Mouse (Mus musculus) layer of hippocampus, postnatal 14 days (tissue): Measurements from ENCODE around the gene Vamp8. TPM values are rescaled to one million over a fixed set of nuclear protein-coding genes. Genes with fewer than 3 reads are reported as not detected.

Experiments
- DNase-seq, 2 experiments: peaks; one replicate each; pipeline ENCODE4 v3.0.0; 2021 to 2022; ENCODE audit warnings: low spot score in 2 of 2, mixed read lengths in 1 of 2
- total RNA-seq, 2 experiments: library from RNA; stranded (reverse); gene quantifications; 2 replicates each; pipeline ENCODE4 v1.2.3; 2021

The Vamp8 gene
- total RNA-seq, 2 experiments from 2014 or later: 11.4 to 15.3 TPM

DNA sequence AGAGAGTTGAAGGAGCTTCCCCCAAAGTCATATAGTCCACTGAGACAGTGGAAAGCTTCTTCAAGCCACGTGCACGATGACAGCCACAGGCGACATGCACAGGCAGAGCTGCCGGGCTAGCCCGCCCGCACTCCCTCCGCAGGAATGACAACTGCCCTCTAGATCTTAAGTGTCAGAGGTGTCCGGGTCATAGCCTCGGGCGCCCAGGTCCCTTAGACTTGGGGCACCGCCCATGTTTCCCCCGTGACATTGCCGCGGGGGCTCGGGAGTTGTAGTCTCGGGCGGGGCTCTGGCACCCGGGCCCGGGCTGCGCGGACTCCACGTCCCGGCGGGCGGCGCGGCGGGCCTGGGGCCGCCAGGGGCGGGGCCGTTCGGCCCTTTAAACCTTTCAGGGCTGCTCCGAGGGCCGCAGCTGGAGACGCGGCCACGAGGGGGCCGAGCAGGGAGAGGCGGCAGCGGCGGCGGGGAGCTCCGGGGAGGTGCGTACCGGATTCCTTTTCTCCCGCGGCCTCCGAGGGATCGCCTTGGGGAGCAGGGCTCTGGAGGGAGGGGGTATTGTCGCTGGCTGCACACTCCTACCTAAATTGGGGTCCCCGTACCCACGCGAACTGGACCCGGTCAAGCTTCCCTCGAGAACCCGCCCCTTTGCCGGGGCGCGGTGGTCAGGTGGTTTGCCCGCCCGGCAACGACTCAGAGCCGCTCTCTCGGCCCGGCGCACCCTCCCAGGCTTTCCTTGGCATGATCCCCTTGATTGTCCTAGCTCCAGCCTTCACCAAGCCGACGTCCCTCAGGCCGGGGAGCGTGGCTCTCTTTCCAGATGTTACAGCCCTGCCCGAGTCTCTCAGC lies 35.2 kb downstream of the Vamp8 start, which contains the start of gene Tmem150a:
Gene Tmem150a, plus strand, starts transcription at position 382 of the 846 bp plus-strand sequence.
- peak; percentile 71 to 74 for DNase-seq

DNA sequence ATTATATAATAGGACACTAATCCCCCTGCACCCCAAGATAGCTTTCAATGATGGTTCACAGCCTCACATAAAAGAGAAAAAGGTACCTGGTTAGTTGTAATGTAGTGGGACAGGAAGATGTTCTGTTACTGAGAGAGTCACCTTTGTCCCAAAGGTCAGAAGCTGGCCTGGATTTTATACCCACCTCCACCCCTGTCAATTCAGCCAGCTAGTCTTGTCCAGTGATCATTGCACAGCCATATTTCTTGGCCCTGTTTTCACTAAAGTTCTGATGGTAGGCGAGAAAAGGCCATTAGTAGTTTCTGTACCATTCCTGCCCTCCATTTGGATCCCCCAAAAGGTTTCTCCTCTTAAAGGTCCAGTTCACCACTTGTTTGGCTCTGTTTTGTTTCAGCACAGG lies 36.5 kb downstream of the Vamp8 start:
- DNase-seq: no peak

DNA sequence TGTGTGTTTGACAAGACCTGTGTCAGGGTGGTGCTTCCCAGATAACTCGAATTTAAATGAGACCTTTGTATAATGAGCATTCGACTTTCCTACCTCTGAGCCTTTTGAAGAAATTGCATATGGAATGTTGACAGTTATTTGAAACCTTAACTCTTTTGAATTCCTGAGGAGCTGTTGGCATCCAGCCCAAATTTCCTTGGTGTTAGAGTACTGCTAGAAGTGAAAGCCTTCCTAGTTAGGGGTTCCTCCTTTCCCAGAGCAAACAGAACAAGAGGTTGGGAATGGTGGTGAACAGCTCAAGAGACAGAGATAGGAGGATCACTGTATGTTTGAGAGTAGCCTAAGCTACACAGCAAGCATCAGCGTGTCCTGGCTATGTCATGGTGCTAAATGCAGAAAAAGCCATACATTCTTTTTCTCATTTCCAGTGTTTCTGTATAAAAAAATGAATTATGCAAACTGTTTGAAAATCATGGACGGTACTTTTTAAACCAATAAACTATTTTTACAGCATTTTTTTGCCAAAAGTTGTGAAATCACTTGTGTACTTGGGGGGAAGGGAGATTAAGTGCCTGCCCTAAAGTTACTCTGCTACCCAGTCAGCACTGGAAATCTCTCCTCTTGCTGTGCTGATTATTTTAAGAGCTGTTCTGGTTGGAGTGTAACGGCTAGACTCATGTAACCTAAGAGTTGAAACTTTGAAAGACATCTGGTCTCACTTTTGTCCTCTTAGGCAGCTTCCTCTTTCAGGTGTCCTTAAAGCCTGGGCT lies 37.7 kb downstream of the Vamp8 start:
- no peak for DNase-seq

DNA sequence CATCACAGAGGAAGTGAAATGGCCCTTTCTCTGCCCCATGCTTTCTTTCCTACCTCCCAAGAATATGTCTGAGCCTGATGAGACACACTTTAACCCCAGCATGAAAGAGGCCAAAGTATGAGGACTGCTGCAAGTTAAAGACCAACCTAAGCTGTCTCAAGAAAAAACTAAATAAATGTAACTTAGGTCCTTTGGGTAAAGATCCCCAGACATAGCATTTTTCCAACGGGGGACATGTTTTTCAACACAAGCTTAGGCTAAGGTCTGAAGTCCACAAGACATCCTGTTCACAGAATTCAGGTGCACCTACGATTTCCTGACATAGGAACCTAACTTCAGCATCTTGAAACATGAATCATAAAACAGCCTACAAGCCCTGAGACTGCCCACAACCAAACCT lies 40.3 kb downstream of the Vamp8 start:
- DNase-seq: no peak

DNA sequence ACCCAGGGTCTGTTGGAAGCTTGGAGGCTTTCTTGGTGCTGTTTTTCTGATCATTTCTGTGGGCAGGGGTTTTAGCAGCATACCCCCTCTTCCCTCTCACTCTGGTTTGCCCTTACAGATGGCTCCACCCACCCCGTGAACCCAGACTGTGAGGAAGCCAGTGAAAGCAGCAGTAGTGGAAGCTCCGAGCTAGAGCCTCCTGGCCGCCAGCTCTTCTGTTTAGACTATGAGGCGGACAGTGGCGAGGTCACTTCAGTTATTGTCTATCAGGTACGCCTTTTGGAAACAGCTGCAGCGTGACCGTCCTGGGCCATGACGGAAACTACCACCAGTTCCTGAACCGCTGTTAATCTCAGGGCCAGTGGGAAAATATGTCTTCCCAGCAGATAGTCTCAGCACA lies 42.1 kb downstream of the Vamp8 start:
- DNase-seq: no peak

DNA sequence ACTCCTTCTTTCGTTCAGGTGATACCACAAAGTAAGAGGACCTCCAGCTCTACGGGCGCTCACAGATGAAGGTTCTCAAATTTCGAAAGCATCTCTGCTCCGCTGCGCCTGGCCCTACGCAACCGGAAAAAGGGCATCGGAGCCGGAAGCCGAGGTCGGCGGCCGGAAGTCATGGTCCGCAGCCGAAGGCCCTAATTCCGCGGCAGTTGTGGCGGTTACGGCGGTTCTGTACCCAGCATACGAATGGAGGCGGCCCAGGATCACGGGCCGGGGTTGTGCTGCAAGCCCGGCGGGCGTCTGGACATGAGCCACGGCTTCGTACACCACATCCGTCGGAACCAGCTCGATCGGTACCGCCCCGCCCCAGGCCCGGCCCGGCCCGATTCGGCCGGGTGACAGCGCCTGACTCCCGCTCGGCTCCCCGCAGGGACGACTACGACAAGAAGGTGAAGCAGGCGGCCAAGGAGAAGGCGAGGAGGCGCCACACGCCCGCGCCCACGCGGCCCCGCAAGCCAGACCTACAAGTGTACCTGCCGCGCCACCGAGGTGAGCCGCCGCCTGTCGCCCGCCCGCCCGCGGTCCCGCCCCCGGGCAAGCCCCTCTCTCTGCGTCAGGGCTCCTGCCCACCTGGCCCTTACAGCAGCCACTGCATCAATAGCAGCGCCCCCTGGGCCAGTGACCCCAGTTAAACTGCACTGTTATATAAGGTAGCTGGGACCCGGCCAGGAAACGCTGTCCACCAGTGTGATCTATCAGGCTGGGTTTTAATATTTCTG lies 43.1 kb downstream of the Vamp8 start, which contains the start of gene 0610030E20Rik:
Gene 0610030E20Rik, plus strand, starts transcription at position 152 of the 776 bp plus-strand sequence.
- peak; percentile 70 for DNase-seq

DNA sequence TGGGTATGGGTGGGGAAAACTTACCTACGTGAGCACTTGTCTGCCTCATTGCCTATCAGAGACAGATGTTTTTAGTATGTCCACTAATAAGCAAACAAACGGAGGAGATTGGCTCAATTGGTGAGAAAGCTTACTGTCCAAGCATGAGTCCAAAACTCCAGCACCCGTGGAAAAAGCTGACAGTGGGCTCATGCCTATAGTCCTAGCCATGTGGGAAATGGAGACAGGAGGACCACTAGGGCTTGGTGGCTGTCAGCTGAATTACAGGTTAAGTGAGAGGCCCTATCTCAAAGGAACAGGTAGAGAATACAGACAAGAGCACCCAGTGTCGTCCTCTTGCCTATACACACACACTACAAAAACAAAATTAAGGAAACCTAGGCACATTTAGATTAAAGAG lies 44.2 kb downstream of the Vamp8 start:
- DNase-seq: no peak

DNA sequence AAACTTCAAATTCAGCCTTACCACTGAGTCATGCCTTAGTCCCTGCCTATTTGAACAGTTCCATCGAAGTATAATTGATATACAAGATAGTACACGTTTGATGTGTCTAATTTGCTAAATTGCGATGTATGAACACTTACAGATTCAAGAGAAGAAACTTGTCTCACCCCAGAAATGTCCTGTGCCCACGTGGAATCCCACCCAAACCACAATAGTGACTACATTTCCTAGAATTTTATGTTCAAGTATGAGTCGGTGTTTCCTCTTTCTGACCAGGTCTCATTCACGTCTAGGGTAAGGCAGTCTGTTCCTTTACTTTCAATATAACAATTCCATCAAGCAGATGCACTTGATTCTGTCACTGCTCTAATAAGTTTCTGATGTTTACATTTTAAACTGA lies 44.9 kb downstream of the Vamp8 start:
- DNase-seq: no peak

DNA sequence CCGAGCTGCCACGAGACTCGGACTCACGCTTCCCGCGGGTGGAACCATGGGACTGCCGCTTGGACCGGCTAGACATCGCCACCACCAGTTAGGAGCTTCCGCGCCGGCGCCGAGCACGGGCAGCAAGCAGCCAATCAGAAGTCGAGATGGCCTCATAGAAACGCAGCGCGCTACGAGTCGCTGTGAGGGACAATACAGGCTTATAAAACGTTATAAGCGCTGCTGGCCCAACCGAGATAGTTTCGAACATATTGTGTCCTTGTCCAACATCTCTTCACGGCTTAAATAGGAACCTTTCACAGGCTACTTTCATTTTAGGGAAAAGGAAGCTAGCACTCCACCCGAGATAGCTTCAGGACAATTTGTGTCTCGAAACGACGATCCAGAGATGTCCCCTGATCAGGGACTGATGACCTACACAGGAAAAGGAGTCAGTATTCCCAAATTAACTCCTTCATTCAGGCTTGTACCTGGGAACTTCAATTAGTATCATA lies 45.4 kb downstream of the Vamp8 start, which contains the start of gene Usp39:
Gene Usp39, minus strand, starts transcription at position 111 of the 494 bp plus-strand sequence.
- DNase-seq: peak; percentile 91 to 96

DNA sequence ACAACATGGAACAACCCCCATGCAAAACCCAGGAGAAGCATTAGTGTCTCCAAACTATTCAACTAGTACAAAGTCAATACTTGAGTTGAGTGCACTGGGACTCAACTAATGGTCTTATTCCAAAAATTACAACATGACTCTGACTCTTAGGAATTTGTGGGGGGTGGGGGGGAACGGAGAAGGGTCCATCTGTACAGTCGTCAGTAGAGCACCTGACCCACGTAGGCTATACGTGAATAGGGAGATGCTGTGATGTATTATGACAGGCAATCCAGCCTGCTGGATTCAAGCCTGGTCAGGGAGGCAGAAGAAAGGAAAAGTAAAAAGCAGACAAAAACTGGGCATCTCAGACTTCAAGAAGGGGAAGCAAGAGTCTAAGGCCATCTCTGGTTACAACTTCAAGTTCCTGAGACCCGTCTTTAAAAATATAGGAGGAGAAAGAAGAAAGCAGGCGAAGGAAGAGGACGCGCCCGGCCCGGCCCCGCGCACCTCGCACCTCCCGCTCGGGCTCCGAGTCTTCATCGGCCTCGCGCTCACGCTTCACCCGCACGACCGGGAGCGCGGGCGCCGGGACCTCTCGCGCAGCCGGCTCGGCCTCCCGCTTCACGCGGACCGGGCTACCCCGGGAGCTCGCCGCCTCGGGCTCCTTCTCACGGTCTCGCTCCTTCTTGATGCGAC lies 46.0 kb downstream of the Vamp8 start:
- DNase-seq: no peak

DNA sequence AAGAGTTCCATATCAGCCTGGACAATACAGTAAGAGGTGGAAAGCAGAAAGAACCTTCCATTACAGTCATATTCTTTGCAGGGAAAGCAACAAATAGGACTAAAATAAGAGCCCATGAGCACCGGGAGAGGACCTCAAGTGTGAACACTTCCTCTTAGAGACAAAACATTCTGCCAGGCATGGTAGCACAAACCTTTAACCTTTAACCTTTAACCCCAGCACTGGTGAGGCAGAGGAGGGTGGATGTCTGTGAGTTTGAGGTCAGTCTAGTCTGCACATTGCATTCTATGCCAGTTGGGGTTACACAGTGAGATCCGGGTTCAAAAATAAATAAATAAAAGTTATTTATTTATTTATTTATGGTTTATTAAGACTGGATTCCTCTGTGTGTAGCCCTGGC lies 50.0 kb downstream of the Vamp8 start:
- no peak for DNase-seq

Other genes starting within 250 kb of the Vamp8 start
- 1 to 10 TPM; 3.3 to 4.5 TPM for gene Atoh8, start 155.1 kb downstream of the Vamp8 start, total RNA-seq
- gene Sftpb, start 86.1 kb downstream of the Vamp8 start, total RNA-seq: not detected
- gene Usp39, start 45.5 kb downstream of the Vamp8 start, total RNA-seq: 10 to 100 TPM; 29.7 to 32.9 TPM
- 10 to 100 TPM; 13.8 to 16.0 TPM for gene 0610030E20Rik, start 43.4 kb downstream of the Vamp8 start, total RNA-seq
- 10 to 100 TPM; 12.6 to 13.7 TPM for gene Tmem150a, start 35.3 kb downstream of the Vamp8 start, total RNA-seq
- gene Rnf181, start 23.7 kb downstream of the Vamp8 start, total RNA-seq: 10 to 100 TPM; 78.0 to 85.6 TPM
- 1 to 10 TPM; 3.7 to 4.2 TPM for gene Vamp5, start 10.2 kb downstream of the Vamp8 start, total RNA-seq
- 10 to 100 TPM; 21.0 to 22.1 TPM for gene Ggcx, start 23.6 kb upstream of the Vamp8 start, total RNA-seq
- gene Mat2a, start 48.9 kb upstream of the Vamp8 start, total RNA-seq: 100 to 1,000 TPM; 176 to 196 TPM
- under 1 TPM; 0.41 to 0.83 TPM for gene Sh2d6, start 131.0 kb upstream of the Vamp8 start, total RNA-seq
- gene Capg, start 153.7 kb upstream of the Vamp8 start, total RNA-seq: 1 to 10 TPM; 3.0 to 3.6 TPM
- 10 to 100 TPM; 19.4 to 21.4 TPM for gene Elmod3, start 207.7 kb upstream of the Vamp8 start, total RNA-seq
- gene Retsat, start 207.8 kb upstream of the Vamp8 start, total RNA-seq: 10 to 100 TPM; 44.0 to 50.8 TPM
- 10 to 100 TPM; 65.3 to 68.0 TPM for gene Tgoln1, start 226.3 kb upstream of the Vamp8 start, total RNA-seq